Mouse (Mus musculus) forebrain, embryonic 14.5 days (tissue): ENCODE measurements around the gene Mepe. TPM values are rescaled to one million over a fixed set of nuclear protein-coding genes. Genes with fewer than 3 reads are reported as not detected.

Experiments
- ATAC-seq: fragments of 200-750 bp; cut with Nextera tagmentation; 2 replicates; pipeline ENCODE4 v1.8.0; 2017; ENCODE audit warnings: mild to moderate bottlenecking, moderate library complexity
- DNase-seq: peaks from one replicate; pipeline ENCODE4 v3.0.0-alpha.2; 2015; ENCODE audit warnings: low spot score
- H3K27ac ChIP-seq: fragments of 300-500 bp; sonication (generic); 2 replicates; pipeline ENCODE4 v1.5.1; 2014; ENCODE audit warnings: low read depth, mild to moderate bottlenecking, control low read depth, low read length, moderate library complexity
- H3K27me3 ChIP-seq: fragments of 300-500 bp; sonication (generic); replicated peaks from 2 replicates; pipeline ENCODE4 v1.6.1; 2014; ENCODE audit warnings: low read length, control low read depth, mixed read lengths; ENCODE audit not compliant: control insufficient read depth, insufficient read depth
- H3K36me3 ChIP-seq: fragments of 300-500 bp; sonication (generic); 2 replicates; pipeline ENCODE4 v1.6.1; 2014; ENCODE audit warnings: low read length, control low read depth; ENCODE audit not compliant: control insufficient read depth, insufficient read depth
- H3K4me1 ChIP-seq: fragments of 300-500 bp; sonication (generic); 2 replicates; pipeline ENCODE4 v1.6.1; 2014; ENCODE audit warnings: antibody characterized with exemption, low read length, control low read depth; ENCODE audit not compliant: control insufficient read depth, insufficient read depth
- H3K4me2 ChIP-seq: fragments of 300-500 bp; sonication (generic); 2 replicates; pipeline ENCODE4 v1.6.1; 2014; ENCODE audit warnings: mild to moderate bottlenecking, control low read depth, low read length
- H3K4me3 ChIP-seq: fragments of 300-500 bp; sonication (generic); 2 replicates; pipeline ENCODE4 v1.5.1; 2014; ENCODE audit warnings: low read depth, low read length, control low read depth
- H3K9ac ChIP-seq: fragments of 300-500 bp; sonication (generic); 2 replicates; pipeline ENCODE4 v1.6.1; 2014; ENCODE audit warnings: mild to moderate bottlenecking, low read length, control low read depth, moderate library complexity
- H3K9me3 ChIP-seq: fragments of 300-500 bp; sonication (generic); replicated peaks from 2 replicates; pipeline ENCODE4 v1.6.1; 2016; ENCODE audit warnings: low read length, control low read depth, mixed read lengths; ENCODE audit not compliant: control insufficient read depth
- WGBS: fragments of 180-500 bp; shearing (Covaris S2); extraction: QIAGEN DNeasy Blood & Tissue Kit; methylation state at CpG from one replicate; pipeline ENCODE4 v1.1.7; 2014; 5-methylcytosine and 5-hydroxymethylcytosine counted together
- polyA plus RNA-seq: library from polyadenylated mRNA; unstranded; fragments of >200 nt; fragmentation: Nextera tagmentation; extraction: Ambion mirVana; gene quantifications from 2 replicates; pipeline ENCODE4 v1.2.1, GENCODE M21; 2014

Mepe gene
- polyA plus RNA-seq, 1 experiment from 2014 or later, result not detected

DNA sequence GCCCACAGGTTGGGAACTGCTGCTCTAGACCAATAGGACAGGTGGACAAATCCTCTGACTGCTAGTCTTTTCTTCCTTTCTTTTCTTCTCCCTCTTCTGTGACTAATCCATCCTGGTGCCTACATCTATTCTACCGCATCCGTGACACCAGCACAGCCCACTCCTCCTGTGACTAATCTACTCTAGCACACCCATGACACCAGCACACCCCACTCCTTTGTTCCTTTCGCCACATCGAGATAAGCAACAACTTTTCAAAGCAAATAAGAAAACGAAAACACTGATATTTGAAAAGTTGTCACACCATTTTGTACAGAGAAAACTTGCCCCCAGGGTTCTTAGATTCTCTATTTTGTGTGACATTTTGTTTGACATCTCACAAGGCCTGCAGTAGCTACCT lies 5.0 kb downstream of the Mepe start:
- DNase-seq, result no peak
- no peak for ATAC-seq
- Histone ChIP-seq H3K4me3 (no peak overlapping the region), H3K9ac (no peak overlapping the region), H3K36me3 (no peaks in the 10 kb centered on the region), H3K4me1 (no peaks in the 10 kb centered on the region), H3K27ac (no peak overlapping the region), H3K9me3 (no peaks in the 10 kb centered on the region), H3K4me2 (no peak overlapping the region), H3K27me3 (no peaks in the 10 kb centered on the region)
- 74% methylated on average over 5 of the region's 5 CpGs for WGBS

DNA sequence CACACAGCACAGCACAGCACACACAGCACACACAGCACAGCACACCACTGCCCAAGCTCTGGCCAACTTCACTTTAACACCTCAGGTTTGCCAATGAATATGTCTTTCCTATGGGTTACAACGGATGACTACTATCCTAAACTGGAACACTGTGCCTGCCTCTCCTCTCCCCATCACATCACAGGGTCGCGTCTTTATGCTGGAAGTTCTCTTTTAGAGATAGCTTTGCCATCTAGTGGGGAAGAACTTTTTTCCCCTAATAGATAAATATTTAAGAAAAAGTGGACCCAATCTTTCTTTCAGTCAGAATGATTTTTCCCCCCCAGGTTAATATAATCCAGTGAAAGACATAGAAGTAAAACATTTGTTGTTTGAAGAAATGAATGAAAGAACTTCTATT lies 7.2 kb downstream of the Mepe start:
- no peaks in the 10 kb centered on the region for H3K36me3 ChIP-seq
- no peak overlapping the region for H3K4me2 ChIP-seq
- DNase-seq (no peak), ATAC-seq (no peak)
- no peaks in the 10 kb centered on the region for H3K4me1 ChIP-seq
- H3K27ac ChIP-seq, result no peak overlapping the region
- no peaks in the 10 kb centered on the region for H3K27me3 ChIP-seq
- no peak overlapping the region for H3K4me3 ChIP-seq
- no peak overlapping the region for H3K9ac ChIP-seq
- no peaks in the 10 kb centered on the region for H3K9me3 ChIP-seq
- 84% methylated on average over 3 of the region's 3 CpGs for WGBS

DNA sequence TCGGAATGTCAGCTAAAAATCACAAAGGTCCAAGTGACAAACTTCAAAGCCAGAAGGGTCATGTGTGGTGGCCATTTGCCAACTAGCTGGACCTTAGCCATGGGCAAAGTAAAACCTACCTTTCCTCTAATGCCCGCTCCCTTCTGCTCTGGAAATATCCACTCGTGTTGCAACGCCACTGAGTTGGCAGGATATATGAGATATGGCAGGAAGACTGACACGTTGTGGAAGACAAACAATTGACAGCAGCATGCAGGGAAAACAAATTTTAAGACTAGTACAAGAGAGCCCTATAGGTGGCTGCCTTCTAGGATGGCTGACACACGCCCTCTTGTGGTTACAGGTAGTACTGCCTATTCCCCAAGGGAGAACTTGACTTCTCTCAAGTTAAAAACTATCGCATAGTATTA lies 8.1 kb downstream of the Mepe start:
- no peaks in the 10 kb centered on the region for H3K9me3 ChIP-seq
- H3K4me3 ChIP-seq, result no peak overlapping the region
- H3K27ac ChIP-seq, result no peak overlapping the region
- no peaks in the 10 kb centered on the region for H3K4me1 ChIP-seq
- no peaks in the 10 kb centered on the region for H3K36me3 ChIP-seq
- H3K27me3 ChIP-seq, result no peaks in the 10 kb centered on the region
- DNase-seq (peak; percentile 72), ATAC-seq (peak; percentile 75)
- WGBS, result 50% methylated on average over 7 of the region's 7 CpGs
- no peak overlapping the region for H3K9ac ChIP-seq
- no peak overlapping the region for H3K4me2 ChIP-seq

DNA sequence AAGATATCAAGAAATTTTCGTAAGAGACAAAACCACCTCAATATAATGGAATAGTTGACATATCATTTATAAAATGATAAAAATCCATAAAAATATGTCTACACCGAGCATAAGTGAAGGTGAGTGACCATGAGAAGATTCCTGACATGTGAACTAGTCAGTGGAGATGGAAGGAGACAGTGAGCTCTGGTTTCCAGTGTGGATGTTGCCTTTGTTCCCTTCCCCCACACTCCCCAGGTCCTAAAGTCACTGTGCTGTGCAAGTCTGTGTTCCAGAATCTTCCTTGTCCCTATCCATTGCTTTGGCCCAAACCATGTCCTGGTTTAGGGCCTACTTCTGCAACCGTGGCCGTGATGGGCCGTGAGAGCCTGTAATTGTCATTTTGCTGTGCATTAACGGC lies 8.5 kb downstream of the Mepe start:
- WGBS, result 83% methylated on average over 6 of the region's 6 CpGs
- ATAC-seq (0 out of 2 replicates have a peak, but pooled peaks have one; percentile 26), DNase-seq (no peak)
- Histone ChIP-seq H3K4me1 (no peaks in the 10 kb centered on the region), H3K27ac (no peak overlapping the region), H3K27me3 (no peaks in the 10 kb centered on the region), H3K4me2 (no peak overlapping the region), H3K9ac (no peak overlapping the region), H3K4me3 (no peak overlapping the region), H3K9me3 (no peaks in the 10 kb centered on the region), H3K36me3 (no peaks in the 10 kb centered on the region)

- Histone ChIP-seq H3K36me3 (no peaks in the 10 kb centered on the region), H3K4me1 (no peaks in the 10 kb centered on the region), H3K9me3 (no peaks in the 10 kb centered on the region), H3K9ac (no peak overlapping the region), H3K4me3 (no peak overlapping the region), H3K27me3 (no peaks in the 10 kb centered on the region), H3K4me2 (no peak overlapping the region), H3K27ac (no peak overlapping the region)
- no peak for ATAC-seq
- WGBS, result 87% methylated on average over 14 of the region's 14 CpGs
- DNase-seq, result no peak
These were observed 9.4 kb downstream of the Mepe start for GRCm38 (mm10) chr5:104334516-104334915.

GRCm38 (mm10) chr5:104335962-104336361 lies 10.8 kb downstream of the Mepe start:
- WGBS, result 92% methylated on average over 5 of the region's 5 CpGs
- no peaks in the 10 kb centered on the region for H3K9me3 ChIP-seq
- no peak for DNase-seq
- no peaks in the 10 kb centered on the region for H3K4me1 ChIP-seq
- no peaks in the 10 kb centered on the region for H3K36me3 ChIP-seq
- H3K4me3 ChIP-seq, result no peak overlapping the region
- no peak overlapping the region for H3K9ac ChIP-seq
- no peak overlapping the region for H3K4me2 ChIP-seq
- H3K27ac ChIP-seq, result no peak overlapping the region
- no peak for ATAC-seq
- no peaks in the 10 kb centered on the region for H3K27me3 ChIP-seq

DNA sequence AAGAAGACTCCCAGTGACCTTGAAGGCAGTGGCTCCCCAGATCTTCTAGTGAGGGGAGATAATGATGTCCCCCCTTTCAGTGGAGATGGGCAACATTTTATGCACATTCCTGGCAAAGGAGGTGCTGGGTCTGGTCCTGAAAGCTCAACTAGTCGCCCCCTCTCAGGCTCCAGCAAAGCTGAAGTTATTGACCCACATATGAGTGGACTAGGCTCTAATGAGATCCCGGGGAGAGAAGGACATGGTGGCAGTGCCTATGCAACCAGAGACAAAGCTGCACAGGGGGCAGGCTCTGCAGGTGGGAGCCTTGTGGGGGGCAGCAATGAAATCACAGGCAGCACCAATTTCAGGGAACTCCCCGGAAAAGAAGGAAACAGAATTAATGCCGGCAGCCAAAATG lies 12.4 kb downstream of the Mepe start:
- Histone ChIP-seq H3K27me3 (no peaks in the 10 kb centered on the region), H3K4me3 (no peak overlapping the region), H3K4me1 (no peaks in the 10 kb centered on the region), H3K9ac (no peak overlapping the region), H3K36me3 (no peaks in the 10 kb centered on the region), H3K4me2 (no peak overlapping the region), H3K27ac (no peak overlapping the region), H3K9me3 (no peaks in the 10 kb centered on the region)
- DNase-seq, result no peak
- 65% methylated on average over 4 of the region's 4 CpGs for WGBS
- no peak for ATAC-seq

DNA sequence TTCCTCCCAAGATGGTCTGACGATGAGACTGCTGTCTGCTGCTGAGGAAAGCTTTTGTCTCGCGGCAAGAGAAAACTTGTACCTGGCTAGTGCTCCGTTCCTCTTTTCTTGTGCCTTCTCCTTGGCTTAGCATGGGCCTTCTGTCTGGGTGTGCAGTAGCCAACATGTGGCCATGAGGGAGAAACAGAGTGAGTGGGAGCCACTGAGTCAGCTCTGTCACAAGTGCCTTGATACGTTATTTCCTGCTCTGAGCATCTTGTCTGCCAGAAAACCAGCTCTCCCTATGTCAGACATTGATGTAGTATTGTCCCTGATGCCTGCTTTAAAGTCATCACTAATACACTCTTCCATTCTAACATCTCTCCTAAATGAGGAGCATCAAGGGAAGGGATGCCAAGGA lies 13.9 kb downstream of the Mepe start:
- H3K9ac ChIP-seq, result no peak overlapping the region
- H3K36me3 ChIP-seq, result no peaks in the 10 kb centered on the region
- no peaks in the 10 kb centered on the region for H3K9me3 ChIP-seq
- ATAC-seq, result no peak
- DNase-seq, result no peak
- no peak overlapping the region for H3K27ac ChIP-seq
- H3K27me3 ChIP-seq, result no peaks in the 10 kb centered on the region
- no peaks in the 10 kb centered on the region for H3K4me1 ChIP-seq
- H3K4me3 ChIP-seq, result no peak overlapping the region
- H3K4me2 ChIP-seq, result no peak overlapping the region
- 84% methylated on average over 5 of the region's 5 CpGs for WGBS

DNA sequence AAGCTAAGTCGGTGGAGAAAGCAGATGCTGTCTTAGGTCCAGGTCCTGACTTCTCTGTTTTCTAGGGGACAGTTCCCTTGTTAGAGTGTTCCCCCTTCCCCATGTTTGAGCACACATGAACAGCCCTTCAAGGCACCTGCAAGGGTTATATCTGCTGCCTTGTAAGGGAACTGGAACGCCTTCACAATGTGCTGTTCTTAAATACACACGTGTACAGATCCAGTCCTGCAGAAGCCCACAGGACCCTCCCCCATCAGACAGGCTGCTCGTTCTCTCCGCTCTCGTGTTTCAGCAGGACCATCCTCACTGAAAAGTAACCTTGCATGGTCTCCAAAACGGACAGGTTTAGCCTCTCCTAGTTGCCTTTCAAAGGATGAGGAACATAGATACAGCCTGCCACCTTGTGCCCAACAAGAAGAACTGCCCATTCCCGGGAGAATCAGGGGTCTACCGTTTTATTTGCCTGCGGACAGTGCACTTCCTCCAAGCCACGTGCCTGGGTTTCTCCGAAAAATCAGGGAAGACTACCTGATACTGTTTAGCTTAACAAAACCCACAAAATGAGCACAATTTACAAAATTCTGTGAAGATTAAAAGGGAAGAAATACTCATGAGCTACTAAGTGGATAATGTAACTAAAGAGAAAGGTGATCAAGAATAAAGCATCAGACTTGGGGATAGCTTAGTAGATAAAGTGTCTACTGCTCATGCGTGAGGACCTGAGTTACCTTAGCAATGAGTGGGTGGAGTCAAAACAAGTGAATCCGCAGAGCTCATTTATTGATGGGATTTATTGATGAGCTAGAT lies 14.8 kb downstream of the Mepe start:
- no peaks in the 10 kb centered on the region for H3K4me1 ChIP-seq
- no peaks in the 10 kb centered on the region for H3K27me3 ChIP-seq
- 20% methylated on average over 14 of the region's 14 CpGs for WGBS
- no peak overlapping the region for H3K4me3 ChIP-seq
- H3K36me3 ChIP-seq, result no peaks in the 10 kb centered on the region
- ATAC-seq, result peak; percentile 81
- H3K9me3 ChIP-seq, result no peaks in the 10 kb centered on the region
- no peak overlapping the region for H3K27ac ChIP-seq
- DNase-seq, result peak; percentile 78
- H3K9ac ChIP-seq, result no peak overlapping the region
- H3K4me2 ChIP-seq, result peak overlapping the region; percentile 28; the same call in 1 of the 2 replicates
